Mouse (Mus musculus) heart, adult 11 months (tissue): ENCODE data around the gene Iglon5.

ENCODE experiments used
- DNase-seq: peaks from one replicate; pipeline ENCODE4 v3.0.0; 2022

Gene Iglon5

GRCm38 (mm10) chr7:43464864-43465343 is 25.0 kb downstream of the Iglon5 start:
- peak; percentile 95 for DNase-seq

- DNase-seq, result no peak
These were observed 25.9 kb downstream of the Iglon5 start for GRCm38 (mm10) chr7:43463976-43464375.

DNA sequence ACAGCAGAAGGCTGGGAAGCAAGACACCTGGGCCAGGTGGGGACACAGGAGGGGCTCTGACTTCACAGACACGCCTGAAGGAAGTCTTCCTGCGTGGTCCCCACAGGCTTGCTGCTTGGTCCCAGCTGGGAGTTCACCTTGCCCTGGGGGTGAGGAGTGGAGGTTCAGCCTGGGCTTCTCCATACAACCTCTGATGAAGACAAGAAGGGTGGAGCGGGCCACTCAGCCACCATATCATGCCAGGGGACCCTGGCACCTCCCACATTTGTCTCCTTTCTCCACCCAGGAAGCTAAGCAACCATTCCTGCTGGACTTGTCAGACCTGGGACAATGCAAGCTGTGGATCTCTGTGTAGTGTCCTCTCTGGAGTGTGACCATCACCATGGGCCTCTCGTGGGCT is 27.0 kb downstream of the Iglon5 start, which contains the start of gene Vsig10l:
Gene Vsig10l, plus strand, starts transcription at position 301 of the 400 bp plus-strand sequence.
- DNase-seq, result no peak

GRCm38 (mm10) chr7:43454371-43454770 is 35.5 kb downstream of the Iglon5 start:
- no peak for DNase-seq

GRCm38 (mm10) chr7:43453599-43454355 is 36.1 kb downstream of the Iglon5 start:
- no peak for DNase-seq

DNA sequence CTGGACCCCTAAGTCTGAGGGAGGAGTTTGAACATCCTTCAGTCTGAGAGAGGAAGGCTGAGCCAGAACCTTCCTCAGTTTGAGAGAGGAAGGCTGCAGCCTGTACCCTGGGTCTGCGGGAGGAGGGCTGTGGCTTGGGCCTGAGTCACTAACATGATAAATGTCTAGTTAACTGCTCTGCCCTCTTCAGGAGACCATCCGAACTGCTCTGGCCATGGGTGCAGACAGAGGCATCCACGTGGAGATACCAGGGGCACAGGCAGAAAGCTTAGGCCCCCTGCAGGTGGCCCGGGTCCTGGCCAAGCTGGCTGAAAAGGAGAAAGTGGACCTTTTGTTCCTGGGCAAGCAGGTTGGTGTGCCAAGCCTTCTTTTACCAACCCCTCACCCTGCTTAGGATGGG is 37.3 kb downstream of the Iglon5 start:
- DNase-seq, result no peak

DNA sequence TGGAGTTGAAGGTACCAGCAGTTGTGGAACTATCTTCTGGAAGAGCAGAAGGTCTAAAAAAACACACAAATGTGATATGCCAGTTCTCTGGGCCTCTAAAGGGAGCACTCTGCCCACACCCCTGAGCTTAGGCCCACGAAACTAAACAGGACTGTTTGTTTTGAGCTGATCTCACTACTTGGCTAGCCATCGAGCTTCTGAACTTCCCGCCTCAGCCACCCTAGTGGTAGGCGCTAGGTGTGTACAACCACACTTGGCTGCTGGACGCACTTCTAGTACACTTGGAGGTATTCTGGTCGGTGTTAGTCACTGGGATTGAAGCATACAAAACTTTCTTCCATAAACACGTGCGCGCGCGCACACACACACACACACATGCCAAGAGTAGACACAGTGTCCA is 38.1 kb downstream of the Iglon5 start:
- no peak for DNase-seq

- no peak for DNase-seq
These were observed 40.1 kb downstream of the Iglon5 start for GRCm38 (mm10) chr7:43449811-43450210.

GRCm38 (mm10) chr7:43448246-43448645 is 41.6 kb downstream of the Iglon5 start:
- no peak for DNase-seq

GRCm38 (mm10) chr7:43447801-43448200 is 42.1 kb downstream of the Iglon5 start:
- DNase-seq, result no peak

GRCm38 (mm10) chr7:43443917-43444293 is 46.0 kb downstream of the Iglon5 start, which contains the start of the genes Etfb and Gm45233:
Gene Etfb (plus strand): TSS chr7:43444083.
Gene Gm45233 (plus strand): TSS chr7:43444128.
- DNase-seq, result peak; percentile 100

DNA sequence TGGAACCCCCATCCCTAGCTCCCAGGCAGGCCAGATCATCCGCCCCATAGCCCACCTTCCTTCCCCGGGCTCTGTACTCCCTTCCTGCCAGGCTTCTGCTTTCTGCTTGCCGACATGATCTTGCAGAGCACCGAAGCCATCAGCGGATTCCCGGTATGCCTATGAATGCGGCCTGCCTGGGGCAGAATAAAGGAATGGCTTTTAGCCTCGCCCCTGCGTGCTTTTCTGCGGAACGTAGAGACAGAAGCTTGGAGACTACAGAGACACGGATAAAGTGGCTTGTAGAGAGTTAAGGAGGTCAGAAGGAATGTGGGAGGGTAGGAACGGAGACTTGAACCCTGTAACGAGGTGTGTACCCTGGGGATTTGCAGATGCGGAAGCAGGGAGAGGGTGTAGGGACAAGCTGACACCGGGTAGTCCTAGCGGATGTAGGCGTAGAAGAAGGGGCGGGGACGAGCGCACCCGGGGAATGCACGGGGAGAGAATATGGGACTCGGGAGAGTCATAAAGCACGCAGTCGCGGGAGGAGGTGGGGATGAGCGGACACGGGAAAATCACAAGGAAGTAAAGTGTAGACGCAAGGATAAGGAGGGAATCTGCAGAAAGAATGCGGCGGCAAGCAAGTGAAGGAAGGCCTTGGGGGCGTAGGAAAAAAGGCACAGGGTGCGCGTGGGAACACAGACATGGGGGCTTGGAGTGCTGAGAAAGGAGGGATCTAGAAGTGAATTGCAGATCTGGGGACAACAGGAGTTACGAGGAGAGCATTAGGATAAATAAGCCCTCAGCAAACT is 46.6 kb downstream of the Iglon5 start:
- DNase-seq, result peak; percentile 99

DNA sequence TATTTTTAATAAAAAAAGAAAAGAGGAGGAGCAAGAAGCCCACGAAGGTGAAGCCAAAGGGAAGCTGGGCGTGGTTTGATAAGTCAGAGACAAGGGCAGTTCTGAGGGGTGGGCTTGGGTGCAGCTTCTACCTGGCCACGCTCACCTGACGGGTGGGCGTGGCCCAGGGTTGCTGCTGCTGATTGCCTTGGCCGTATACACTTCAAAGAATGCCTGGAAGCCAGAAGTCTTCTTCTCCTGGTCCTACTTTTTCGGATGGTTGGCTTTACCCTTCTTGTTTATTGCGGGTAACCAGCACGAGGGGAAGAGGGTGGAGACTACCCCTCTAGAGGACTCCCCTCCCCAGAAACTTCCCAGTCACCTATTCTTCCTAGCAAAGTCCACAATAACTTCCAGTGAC is 47.2 kb downstream of the Iglon5 start:
- DNase-seq, result no peak

GRCm38 (mm10) chr7:43441071-43441470 is 48.8 kb downstream of the Iglon5 start:
- no peak for DNase-seq

DNA sequence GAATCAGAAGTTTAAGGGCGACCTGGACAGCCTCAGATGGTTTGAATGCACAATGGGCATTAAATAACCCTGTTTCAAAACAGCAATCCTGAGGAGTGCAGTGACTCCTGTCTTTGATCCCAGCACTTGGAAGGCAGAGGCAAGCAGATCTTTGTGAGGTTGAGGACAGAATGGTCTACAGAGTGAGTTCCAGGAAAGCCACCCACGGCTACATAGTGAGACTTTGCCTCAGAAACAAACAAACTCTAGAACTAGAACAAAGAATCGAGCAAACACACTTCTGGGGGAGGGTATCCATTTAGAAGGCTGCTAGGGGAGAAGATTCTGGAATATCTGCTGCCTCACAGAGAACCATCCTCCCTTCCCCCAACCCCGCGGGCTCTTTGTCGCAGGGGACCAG is 49.4 kb downstream of the Iglon5 start, which contains the start of gene Cldnd2:
Gene Cldnd2, plus strand, starts transcription at position 301 of the 400 bp plus-strand sequence.
- DNase-seq, result no peak

DNA sequence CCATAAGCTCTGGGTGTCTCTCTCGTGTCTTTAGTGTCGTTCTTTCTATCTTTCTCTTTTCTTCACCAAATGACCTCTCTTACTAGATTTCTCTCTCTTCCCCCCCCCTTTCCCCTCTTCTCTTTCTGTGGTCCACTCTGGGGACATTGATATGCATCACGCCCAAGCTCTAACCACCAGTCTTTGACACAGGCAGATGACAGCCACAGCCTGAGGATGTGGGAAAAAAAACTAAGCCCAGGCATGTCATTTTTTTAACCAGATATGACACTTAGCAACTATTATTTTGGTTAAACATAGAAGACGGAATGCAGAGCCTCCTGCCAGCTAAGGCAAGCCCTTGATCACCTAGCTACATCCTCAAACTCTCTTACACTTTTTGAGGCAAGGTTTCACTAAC is 51.3 kb downstream of the Iglon5 start:
- no peak for DNase-seq

DNA sequence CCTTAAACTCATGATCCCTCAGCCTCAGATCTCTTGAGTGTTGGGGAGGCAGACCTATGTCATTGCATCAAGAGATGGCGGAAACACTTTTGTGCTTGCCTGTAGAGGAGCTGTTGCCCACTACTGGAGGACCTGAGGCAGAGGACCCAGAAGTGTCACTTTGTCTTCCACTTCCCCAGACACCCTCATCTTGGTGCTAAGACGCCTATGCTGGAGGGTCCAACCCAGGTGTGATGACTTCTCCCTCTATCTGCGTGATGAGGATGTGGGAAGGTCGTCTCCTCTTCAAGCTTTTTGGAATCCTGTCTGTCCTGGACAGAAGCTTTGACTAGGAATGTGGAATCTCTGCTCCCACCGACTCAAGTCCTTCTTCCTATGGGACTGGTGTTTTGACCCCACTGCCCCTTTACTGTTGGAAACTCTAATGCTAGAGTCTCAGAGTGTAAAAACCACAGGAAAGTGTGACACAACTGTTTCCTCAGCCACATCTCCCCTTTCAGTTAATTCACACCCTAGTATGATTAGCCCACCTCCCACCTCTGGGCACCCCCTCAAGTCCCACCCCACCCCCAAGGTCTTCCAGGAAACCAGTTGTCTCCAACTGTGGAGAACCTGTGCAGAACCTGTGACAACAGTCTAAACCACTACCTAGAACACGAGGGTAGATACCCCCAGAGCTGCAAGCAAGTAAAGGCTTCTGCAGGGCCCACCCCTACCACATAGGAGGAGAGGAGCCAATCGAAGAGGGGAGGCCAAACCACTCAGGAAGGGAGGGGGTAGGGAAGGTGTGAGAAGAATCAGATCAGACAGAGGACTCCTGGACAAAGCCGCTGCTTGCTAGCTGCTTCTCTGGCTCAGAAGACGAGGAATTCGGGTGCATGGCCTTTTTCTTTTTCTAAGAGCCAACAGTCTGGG is 53.3 kb downstream of the Iglon5 start, which contains the start of gene Nkg7:
Gene Nkg7, plus strand, starts transcription at position 733 of the 915 bp plus-strand sequence.
- DNase-seq, result no peak

DNA sequence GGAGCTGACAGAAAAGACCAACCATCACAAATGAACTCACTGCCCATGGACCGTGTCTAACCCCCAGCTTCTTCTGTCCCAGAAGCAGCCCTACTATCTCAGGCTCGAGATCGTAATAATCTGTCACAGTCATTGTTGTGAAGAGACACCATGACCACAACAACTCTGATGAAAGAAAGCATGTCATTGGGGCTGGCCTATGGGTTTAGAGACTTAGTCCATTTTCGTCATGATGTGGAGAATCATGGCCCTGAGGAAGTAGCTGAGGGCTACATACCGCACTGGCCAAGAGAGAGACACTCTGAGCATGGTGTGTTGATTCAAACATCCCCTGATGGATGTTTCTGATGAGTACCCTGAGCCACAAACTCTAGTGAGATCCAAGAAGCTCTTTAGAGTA is 55.2 kb downstream of the Iglon5 start:
- no peak for DNase-seq

DNA sequence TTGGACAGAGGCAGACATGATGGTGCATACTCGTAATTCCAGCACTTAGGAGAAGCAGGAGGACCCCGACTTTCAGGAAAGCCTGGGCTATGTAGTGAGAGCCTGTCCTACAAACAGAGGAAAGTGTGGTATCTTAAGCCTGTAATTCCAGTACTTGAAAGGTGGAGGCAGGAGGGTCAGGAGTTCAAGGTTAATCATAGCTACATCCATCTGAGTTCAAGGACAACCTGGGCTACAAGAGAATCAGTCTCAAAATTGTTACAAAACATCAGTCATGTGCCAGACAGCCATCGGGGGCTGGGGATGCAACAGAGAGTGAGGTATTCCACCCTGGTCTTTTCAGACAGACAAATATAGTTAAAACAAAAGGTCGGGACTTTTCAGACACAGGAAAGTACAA is 57.0 kb downstream of the Iglon5 start:
- no peak for DNase-seq

GRCm38 (mm10) chr7:43429500-43429899 is 60.4 kb downstream of the Iglon5 start:
- DNase-seq, result no peak

GRCm38 (mm10) chr7:43427406-43427805 is 62.5 kb downstream of the Iglon5 start, which contains the start of gene Lim2:
Gene Lim2 (plus strand): TSS chr7:43427670.
- no peak for DNase-seq

DNA sequence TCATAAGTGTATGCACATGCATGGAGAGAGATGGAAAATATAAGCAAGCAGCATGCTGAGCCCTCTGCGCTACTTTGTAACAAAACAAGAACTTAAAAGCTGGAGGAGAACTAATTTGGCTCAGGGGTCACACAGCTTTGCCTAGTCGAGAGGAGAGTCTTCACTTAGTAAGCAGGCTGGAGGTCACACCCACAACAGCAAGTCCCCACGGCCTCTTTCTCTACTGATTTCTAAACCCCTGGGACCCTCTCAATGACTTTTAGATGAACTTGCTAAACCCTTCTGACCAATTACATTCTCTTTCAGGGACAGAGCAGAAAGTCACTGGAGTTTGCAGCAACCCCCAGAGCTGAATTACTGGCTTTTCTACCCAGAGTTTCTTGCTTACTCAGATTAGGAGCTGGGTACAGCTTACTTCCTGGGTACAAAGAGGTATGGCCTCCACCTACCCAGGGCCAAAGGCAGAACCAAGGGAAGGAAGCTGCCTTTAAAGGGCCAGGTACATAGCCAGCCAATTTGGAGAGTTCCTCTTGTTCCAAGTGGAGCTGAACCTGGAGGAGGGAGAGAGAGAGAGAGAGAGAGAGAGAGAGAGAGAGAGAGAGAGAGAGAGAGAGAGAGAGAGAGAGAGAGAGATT is 65.8 kb downstream of the Iglon5 start:
- DNase-seq, result no peak
